Mouse (Mus musculus) urinary bladder, postnatal 36 days (tissue): ENCODE measurements around the gene Osmr.
"Not testable (repeated sequence)": the region's sequence is repeated elsewhere in the genome, so short reads cannot be mapped to it uniquely, and the experiment has no call there.

Experiments
- DNase-seq, 2 experiments: peaks; one replicate each; pipeline ENCODE4 v3.0.0; 2022; ENCODE audit warnings: low spot score in 2 of 2, mixed read lengths in 1 of 2

The Osmr gene

GRCm38 (mm10) chr15:6861617-6862016, 13.2 kb downstream of the Osmr start:
- no peak for DNase-seq

- DNase-seq = peak; percentile 59 to 61
These were observed 15.0 kb downstream of the Osmr start for GRCm38 (mm10) chr15:6859781-6860180.

GRCm38 (mm10) chr15:6858871-6859270, 15.9 kb downstream of the Osmr start:
- DNase-seq = no peak

GRCm38 (mm10) chr15:6857270-6857905, 17.4 kb downstream of the Osmr start:
- no peak for DNase-seq

GRCm38 (mm10) chr15:6849851-6850250, 24.9 kb downstream of the Osmr start:
- DNase-seq = no peak

GRCm38 (mm10) chr15:6840199-6840598, 34.6 kb downstream of the Osmr start:
- no peak for DNase-seq

GRCm38 (mm10) chr15:6815807-6816206, 59.0 kb downstream of the Osmr start:
- no peak for DNase-seq

- DNase-seq = not testable (repeated sequence)
These were observed 73.6 kb downstream of the Osmr start for GRCm38 (mm10) chr15:6801212-6801611.

- DNase-seq = no peak
These were observed 81.9 kb downstream of the Osmr start for GRCm38 (mm10) chr15:6792846-6793245.

GRCm38 (mm10) chr15:6791648-6792047, 83.1 kb downstream of the Osmr start:
- DNase-seq = no peak

- no peak for DNase-seq
These were observed 84.8 kb downstream of the Osmr start for GRCm38 (mm10) chr15:6790011-6790410.

- DNase-seq = no peak
These were observed 87.5 kb downstream of the Osmr start for GRCm38 (mm10) chr15:6787236-6787635.

- no peak for DNase-seq
These were observed 88.6 kb downstream of the Osmr start for GRCm38 (mm10) chr15:6786212-6786611.

- no peak for DNase-seq
These were observed 102.5 kb downstream of the Osmr start for GRCm38 (mm10) chr15:6772265-6772664.
